Mouse (Mus musculus) G1E (cell line): ENCODE measurements around the gene Nup133.

Experiments used
- CTCF ChIP-seq: IDR thresholded peaks from 2 replicates; pipeline ENCODE4 v1.5.1; 2012; ENCODE audit warnings: low read depth, low read length, inconsistent platforms, mixed read lengths
- GATA1 ChIP-seq: IDR thresholded peaks from 2 replicates; pipeline ENCODE4 v1.6.1; 2012; ENCODE audit warnings: borderline replicate concordance, low read length, inconsistent platforms, mixed read lengths
- GATA2 ChIP-seq: IDR thresholded peaks from 2 replicates; pipeline ENCODE4 v1.6.1; 2012; ENCODE audit warnings: low read depth, low read length, inconsistent platforms, borderline replicate concordance
- POLR2AphosphoS5 ChIP-seq: IDR thresholded peaks from 2 replicates; pipeline ENCODE4 v1.6.1; 2012; ENCODE audit warnings: low read depth, low read length, inconsistent platforms; ENCODE audit not compliant: insufficient replicate concordance

GRCm38 (mm10) chr8:123989128-123989527 is 40.1 kb upstream of the Nup133 start:
- TF ChIP-seq GATA2 (no peak), CTCF (no peak), GATA1 (no peak), POLR2AphosphoS5 (no peak)
